Mouse (Mus musculus) layer of hippocampus, postnatal 25 days (tissue): ENCODE measurements at regions not wholly inside any gene's neighbourhood (a gene's known extent, or its start where the extent isn't known, plus 50 kb on each side); places are given as distances from the start of the nearest gene placed in this dataset.

Source experiments
- DNase-seq, 2 experiments: peaks; one replicate each; pipeline ENCODE4 v3.0.0; 2022; ENCODE audit warnings: mixed read lengths in 2 of 2, low spot score in 1 of 2; ENCODE audit errors: extremely low spot score in 1 of 2

GRCm38 (mm10) chr19:22027577-22027976 lies 111.3 kb upstream of the Trpm3 start:
- DNase-seq: no peak

- peak; percentile 12 to 19 for DNase-seq
Observed at GRCm38 (mm10) chr19:22047657-22048056, 91.2 kb upstream of the Trpm3 start.

- DNase-seq: no peak
Observed at GRCm38 (mm10) chr19:22066302-22066701, 72.5 kb upstream of the Trpm3 start.

GRCm38 (mm10) chr19:22070246-22071030 lies 68.4 kb upstream of the Trpm3 start:
- DNase-seq: no peak

- DNase-seq: no peak
Observed at GRCm38 (mm10) chr19:22071701-22072100, 67.1 kb upstream of the Trpm3 start.

GRCm38 (mm10) chr19:22074042-22074441 lies 64.8 kb upstream of the Trpm3 start:
- DNase-seq: no peak

- DNase-seq: no peak
Observed at GRCm38 (mm10) chr19:22081448-22081847, 57.4 kb upstream of the Trpm3 start.
